Mouse (Mus musculus): ENCODE measurements around the gene Slc35c2. TPM values are rescaled to one million over a fixed set of nuclear protein-coding genes. Genes with fewer than 3 reads are reported as not detected.

Slc35c2 gene
- total RNA-seq (2022): 10 to 100 TPM; 56.7 to 62.1 (median 58.3) TPM

DNA sequence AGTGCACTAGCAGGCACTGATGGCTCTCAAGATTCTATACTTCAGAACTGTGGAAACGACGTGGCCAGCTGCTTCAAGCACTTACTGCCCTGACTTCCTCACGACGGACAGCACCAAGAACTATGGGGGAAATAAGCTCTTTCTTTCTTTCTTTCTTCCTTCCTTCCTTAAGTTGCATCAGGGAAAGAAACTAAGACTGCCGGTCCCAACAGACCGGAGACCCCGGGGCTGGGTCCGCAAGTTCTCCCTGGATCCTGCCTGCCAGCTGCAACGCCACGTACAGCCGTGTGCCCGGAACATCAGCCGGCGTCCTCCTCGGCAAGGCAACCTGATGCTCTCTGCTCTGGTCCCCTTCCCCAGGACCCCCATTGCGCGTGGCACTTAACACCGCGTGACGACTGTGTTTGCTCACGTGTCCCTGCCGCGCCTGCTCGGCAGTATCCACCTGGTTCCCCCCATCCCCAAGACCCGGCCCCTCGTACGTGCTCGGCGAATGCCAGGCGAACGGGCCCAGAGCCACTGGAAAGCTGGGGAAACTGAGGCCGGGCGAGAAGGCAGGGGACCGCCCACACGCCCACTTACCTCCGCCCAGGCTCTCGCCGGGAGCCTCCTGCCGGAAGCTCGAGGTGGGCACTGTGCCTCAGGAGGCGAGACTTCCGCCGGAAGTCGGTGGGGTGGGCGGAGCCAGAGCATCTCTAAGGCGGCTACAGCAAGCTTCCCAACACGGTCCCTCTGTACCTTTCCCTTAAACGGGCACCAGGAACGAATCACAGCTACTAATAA is at the start of gene Slc35c2:
Gene Slc35c2 (minus strand): TSS at position 668 of the 783 bp plus-strand sequence.
- DNase-seq: peak; percentile 87

DNA sequence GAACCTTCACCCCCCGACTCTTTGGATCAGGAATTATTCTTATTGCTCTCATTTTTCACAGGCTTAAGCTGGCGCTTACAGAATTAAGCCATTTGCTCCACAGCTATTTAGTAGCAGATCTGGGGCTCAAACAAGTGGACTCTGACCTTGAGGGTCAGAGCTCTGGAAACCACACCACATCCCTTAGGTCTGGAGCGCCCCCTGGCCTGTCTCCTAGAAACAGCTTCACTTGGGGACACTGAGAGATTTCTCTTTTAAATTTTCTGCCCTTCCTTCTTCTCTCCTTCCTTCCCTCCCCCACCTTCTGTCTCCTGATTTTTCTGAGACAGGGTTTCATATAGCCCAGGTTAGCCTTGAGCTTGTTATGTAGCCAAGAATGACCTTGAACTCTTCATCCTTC is 49.5 kb upstream of the Slc35c2 start:
- no peak for DNase-seq

DNA sequence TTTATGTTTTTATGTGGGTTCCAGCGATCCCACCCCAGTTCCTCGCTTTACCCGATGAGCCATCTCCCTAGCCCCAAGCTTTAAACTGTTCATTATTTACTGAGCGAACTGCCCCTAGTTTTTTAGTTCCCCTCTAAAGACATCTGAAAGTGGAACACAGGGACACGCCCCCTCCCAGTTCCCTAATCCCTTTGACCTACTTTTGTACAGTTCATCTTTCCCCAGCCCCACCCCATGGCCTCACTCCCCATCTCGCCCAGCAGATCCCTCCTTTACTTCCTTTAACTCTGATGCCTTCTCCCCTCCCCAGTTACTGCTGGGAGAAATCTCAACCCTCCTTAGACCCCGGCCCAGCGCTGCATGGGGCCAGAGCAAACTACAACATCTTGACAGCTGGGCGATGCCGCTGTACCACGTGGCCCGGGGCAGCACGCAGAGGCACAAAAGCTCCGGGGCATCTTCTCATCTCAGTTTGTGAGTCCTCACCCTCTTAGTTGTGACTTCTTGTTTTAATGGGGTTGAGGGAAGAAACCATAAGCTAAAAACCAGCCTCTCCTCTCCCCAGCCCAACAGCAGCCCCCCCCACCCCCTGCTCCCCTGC is 45.0 kb upstream of the Slc35c2 start:
- no peak for DNase-seq

DNA sequence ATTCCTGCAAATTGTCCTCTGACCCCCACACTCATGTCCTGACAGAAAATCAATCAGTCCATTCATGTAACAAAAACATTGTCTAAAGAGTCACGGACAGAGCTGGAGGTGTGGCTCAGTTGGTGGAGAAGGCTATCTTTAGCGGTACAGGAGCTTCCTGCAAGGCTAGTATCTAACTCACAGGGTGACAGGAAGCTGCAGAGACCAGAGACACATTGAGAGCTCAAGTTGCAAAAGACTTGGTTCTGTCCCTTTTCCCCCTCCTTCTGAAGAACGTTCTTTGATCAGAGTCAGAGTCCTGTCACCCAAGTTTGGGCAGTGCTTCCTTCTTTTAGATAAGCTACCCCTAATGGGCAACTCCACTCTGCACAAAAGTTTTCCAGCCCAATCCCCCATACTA is 42.0 kb upstream of the Slc35c2 start:
- no peak for DNase-seq

DNA sequence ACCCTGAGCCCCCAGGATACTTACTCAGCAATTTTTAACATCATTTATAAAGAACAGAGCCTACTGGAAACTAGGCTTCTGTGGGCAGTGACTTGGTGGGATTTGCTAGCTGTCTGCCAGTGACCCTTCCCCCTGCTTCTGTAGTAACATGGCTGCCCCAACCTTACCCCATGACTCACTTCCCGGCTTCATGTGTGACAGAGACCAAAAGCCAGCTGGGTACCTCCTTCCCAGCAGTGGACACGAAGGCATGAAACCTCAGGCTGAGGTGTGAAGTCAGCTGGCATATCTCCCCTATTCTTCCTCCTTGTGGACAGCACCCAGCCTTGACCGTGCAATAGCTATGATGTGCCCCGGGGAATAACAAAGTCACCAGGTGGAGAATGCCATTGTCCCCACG is 41.1 kb upstream of the Slc35c2 start:
- no peak for DNase-seq

DNA sequence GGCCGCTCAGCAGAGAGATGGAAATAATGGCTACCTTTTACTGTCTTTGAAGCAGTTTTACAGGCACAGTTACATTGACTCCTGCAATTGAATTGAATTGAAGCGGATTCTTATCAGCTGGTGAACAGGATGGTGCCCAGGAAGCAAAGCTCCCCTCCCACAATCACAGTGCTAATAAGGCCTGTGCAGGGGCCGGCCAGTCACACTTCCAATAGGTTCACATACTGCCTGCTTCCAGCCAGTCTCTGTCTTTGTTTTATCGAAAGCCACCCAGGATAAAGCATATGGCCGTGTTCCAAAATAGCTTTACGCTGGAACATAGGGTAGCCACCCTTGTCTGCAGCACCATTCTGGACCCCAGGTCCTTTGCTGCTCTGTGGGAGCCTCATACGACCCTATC is 39.7 kb upstream of the Slc35c2 start:
- DNase-seq: no peak

DNA sequence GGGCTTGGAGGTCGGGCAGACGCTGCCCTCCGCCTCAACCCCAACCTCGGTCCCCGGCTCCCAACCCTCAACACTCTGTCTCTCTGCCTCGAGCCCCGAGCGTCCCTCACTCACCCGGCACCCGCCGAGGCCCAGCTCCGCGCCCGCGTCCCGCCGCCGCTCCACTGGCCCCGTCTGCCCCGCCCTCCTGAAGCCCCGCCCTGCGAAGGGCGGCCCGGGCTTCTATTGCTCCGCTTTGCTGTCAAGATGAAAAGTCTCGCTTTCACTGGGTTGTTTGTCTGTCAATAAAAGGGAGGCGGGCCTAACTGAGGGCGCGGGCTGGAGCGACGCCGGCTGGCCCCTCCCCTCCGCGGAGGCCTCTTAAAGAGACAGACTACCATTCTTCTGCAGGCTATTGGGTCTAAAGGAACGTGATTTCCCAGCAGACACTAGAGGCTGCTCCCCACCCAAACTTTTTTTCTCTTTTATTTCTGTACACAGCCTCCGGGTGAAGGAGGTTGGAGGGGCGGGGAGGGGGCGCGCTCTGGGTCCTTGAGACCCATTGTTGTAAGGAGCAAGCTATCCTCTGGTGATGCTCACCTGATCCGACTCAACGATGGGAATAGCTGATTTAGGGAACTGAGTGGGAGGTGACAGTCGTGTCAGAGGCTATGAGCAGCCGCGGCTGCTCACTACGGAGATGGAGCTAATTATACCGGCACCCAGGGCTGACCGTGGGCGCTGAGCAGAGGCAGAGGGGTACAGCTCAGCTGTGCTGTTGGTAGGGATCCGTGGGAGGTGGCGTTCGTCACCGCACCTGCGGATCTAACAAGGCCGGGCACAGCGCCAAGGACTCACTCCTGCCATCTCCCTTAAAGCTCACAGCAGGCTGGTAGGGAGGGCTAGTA is 38.9 kb upstream of the Slc35c2 start, which contains the start of gene Elmo2:
Gene Elmo2 (minus strand): TSS at position 176 of the 887 bp plus-strand sequence.
- DNase-seq: peak; percentile 96

DNA sequence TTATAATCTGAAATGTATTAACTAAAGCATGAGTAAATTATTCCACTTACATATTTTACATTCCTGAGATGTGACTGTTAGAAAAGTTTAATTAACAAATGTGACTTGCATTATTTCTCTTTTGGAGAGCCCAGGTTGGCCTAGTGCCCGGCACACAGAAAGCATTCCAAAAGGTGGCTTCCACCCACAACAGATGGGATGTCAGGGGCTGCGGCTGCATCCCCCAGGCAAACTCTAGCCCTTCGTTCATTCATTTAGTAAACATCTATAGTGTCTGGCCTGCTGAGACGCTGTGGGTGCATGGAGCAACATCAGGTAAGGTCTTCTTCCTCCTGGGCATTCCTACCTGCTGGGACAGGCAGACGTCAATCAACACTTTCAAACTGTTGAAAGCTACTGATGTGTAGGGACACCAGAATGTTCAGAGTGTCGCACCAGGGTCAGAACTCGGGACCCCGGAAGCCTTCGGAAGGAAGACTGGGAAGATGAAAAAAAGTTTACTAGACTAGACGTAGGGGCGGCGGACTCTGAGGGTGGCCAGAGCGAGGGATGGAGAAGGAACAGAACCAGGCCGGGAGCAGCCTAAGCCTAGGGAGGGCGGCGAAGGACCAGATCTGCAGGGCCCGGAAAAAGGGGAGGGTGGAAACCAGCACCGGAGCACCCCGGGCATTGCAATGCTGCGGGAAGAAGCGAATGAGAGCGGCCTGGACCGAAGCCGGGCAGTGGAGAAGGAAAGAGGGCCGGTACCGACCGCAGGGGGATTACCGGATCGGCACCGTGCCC is 38.0 kb upstream of the Slc35c2 start:
- DNase-seq: no peak

DNA sequence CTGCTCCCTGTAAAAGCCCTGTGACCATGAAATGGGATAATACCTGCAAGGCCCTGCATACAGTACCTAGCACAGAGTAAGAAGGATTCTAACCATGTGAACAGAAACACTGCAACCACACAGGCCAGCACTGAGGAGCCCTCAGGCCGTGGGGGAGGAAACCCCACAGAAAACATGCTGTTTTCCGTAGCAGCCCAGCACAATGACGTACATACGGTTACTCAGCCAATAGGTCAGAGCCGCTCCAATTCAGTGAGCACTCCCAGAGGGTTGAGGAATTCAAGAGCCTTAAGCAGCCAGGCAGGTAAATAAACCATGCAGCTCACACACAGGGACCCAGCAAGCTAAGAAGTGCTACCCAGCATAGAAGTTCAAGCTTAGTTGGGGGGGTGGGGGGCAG is 36.3 kb upstream of the Slc35c2 start:
- DNase-seq: no peak

DNA sequence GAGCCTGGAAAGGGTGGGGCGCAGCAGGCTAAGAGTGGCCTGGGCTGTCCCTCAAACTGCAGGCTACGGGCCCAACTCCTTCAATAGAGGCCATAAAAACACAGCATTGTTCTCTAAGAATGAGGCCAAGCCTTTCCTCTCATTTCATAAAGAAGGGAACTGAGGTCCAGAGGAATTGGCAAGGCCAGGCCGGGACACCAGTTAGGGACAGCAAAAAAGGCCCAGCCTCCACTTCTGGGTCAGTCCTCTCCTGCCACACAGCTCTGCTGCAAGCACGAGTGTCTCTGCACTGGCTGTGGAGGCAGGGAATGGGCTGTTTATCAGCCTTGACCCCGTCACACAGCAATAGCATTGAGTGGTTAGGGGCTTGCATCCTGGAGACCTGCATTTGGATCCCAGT is 35.8 kb upstream of the Slc35c2 start:
- DNase-seq: no peak

DNA sequence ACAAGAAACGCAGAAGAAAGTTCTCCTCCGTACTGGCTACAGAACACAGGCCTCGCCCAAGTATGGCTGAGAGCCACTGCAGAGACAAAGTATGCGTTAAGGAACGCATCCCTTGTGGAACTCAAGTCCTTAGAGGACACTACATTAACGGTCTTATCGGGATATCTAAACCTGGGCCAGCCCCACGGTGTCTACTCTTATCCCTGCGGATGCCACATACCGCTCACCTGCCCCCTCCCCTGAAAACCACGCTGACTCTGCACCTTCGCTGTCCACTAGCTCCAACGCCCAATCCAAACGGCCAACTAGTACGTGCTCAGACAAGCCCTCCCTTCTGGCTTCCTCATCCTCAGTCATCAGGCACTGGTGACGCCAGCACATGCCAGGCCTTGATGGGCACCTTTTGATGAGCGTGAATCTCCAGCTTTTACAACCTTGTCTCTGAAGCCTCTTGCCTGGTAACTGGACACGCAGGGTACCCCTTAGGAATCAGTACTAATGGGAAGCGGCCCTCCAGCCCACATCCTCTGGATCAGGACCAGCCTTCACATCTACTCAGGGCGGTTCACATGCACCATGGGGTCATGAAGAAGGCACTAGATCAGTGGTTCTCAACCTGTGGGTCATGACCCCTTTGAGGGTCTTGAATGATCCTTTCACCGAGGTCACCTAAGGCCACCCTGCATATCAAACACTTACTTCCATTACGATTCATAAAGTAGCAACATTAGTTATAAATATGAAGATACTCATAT is 34.5 kb upstream of the Slc35c2 start:
- DNase-seq: no peak

DNA sequence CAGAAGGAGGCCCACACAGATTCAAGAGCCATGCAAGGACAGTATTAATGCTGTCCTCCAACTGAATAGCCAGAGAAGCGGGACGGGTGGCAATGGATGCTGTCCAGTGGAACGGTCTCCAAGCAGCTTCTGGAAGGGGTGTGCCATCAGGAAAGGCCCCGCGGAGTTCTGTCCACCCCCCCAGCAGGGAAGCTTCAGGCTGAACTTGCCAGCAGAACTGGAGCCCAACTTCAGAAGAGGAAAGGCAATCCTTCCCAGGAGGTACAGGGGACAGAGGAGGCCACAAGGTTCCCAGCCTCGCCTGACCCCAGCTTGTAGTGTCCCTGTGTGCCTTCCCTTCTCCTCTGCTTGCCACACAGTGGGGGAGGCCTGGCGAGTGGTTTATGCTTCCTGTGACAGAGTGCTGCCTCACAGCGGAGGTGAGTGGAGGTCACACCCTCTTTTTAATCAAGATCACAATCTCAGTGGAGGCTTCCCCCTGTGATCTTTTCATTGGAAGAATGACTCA is 33.8 kb upstream of the Slc35c2 start:
- no peak for DNase-seq

DNA sequence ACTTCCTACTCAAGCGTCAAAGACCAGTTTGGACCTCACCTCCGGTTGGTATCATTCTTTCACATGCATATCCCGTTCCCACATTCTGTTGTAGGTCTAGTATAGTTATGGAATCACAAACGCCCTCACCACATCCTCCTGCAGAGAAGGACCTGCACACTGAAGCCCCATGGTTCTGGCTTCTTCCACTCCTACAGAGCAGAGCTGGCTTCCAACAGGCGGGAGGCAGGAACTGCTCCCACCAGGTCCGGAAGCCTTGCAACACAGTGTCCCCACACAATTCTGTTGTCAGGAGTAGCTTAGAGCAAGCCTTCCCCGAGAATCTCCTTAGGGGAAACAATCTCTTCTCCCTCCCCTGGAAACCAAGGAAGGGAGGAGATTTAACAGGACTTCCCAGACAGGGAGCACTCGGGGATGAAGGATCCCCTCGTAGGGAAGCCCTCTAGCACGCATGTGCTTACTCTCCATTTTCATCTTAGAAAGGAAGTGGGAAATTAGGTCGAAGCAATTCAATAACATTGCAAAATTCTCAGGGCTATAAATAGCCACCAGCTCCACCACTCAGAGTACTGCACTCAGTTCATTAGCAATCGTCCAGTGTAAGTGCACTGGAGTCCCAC is 33.0 kb upstream of the Slc35c2 start:
- no peak for DNase-seq

DNA sequence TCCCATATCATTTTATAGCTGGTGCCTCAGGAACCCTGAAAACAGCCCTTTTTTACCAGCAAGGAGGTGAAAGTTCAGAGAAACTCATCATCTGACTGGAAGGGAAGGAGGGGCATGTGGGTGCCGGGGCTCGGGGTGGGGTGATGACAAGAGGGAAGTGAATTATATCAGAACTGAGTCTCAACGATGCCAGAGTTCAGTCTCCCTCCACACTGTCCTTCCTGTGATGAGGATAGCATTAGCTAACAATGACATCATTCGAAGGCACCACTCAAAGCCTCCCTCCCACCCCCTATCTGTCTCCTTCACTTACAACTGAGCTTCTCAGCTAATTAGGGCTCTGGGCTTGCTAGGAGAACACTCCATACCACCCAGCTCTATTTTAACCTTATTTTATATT is 31.8 kb upstream of the Slc35c2 start:
- no peak for DNase-seq

DNA sequence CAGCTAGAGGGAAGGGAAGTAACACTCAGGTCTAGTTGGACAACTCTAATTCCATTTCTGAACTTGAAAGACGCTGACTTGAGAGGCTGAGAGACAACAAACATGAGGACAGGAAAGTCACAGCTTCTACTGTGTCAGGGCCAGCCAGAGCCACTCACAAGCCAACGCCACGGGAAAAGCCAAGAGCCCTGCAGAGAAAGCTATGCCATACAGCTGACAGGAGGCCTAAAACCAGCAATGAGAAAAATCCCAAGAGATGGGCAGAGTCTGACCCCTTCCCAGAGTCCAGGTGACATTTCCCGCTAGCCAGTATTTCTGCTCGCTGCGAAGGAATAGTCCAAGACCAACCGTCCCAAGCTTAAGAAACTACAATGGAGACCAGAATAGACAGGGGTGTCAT is 31.3 kb upstream of the Slc35c2 start:
- no peak for DNase-seq

DNA sequence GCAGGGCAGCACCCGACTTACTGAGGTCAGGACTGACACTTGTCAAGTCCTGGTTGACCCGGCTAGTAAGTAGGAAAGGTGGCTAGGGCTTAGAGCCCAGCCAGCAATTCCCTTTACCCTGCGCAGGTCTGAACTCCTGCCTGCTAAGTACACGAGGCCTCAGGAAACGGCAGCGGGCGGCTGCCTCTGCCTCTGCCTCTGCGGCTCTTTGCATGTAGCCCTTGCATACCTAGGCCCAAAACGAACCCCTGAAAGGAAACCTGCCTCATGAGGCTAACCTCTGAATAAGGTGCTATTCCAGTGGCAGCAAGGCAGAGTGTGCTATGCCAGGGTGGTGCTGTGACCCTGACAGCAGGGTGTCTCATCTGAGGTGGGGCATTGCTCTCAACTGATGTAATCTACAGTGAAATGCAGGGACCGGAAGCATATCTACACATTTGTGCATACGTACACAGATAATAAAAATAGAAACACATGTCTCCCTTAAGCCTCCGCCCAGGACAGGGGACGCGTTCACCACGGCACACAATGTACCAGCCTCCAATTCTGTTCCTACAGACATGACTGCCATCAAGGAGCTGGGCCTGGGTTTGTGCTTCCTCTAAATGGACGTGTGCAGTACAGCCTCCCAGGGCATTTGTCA is 30.1 kb upstream of the Slc35c2 start:
- DNase-seq: no peak

DNA sequence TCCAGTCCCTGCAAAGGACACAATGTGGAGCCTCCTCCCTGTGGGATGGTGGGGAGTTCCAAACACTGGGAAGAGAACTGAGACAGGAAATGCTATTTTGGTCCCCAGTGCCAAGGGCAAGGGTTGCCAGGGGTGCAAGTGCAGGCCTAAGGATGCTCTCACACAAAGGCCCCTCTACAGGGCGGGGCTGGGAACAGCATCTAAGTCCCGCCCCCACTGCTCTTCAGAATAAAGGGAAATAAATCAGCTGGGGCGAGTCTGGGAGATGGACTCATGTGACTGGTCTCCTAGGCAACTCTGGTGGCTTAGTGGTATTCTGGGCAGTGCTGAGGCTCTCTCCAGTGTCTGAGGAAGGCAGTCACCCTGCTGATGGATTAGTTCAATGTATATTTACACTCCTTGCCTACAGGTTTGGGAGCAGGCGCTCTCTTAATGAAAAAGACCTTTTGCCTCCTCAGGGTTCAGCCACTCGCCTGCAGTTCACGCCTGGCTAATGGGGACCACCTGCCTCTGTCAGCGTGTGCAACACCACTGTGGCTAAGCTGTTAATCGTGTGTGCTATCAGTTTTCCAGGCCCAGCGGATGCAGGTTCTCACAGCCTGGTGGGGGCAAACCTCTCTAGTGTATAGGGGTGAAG is 29.3 kb upstream of the Slc35c2 start:
- peak; percentile 46 for DNase-seq

DNA sequence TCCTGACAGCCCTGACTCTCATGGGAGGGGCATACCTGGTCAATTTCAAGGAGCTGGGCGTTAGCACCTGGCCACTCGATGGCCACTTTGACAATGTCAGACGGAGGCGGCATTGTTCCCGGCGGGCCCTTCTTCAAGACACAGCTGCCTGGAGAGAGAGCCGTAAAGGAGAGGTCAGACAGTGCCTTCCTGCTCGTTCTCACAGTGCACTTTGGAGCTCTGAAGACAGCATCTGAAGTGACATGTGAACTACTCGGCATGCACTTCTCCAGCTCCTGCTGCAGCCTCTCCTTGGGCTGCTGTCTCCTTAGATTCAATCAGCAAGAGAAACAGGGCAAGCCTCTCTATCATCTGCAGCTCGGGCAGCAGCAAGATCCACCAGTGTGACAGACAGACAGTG is 28.5 kb upstream of the Slc35c2 start:
- no peak for DNase-seq

DNA sequence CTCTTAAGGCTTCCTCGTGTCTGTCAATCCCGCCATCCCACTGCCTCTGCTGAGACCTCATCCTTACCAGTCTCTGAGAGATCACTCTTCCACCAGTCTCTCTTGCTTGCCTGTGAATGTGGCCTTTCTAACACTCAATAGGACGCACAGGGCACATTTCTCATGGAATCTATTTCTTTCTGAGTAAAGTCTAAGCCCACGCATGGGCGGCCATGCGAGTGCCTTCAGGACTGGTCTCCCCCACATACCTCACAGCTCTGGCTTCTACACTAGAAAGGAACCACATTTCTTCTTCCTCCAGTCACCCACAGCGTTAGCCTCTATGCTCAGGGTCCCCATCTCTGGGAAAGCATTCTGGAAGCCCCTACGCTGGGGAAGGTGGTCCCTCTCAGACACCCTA is 26.5 kb upstream of the Slc35c2 start:
- no peak for DNase-seq

DNA sequence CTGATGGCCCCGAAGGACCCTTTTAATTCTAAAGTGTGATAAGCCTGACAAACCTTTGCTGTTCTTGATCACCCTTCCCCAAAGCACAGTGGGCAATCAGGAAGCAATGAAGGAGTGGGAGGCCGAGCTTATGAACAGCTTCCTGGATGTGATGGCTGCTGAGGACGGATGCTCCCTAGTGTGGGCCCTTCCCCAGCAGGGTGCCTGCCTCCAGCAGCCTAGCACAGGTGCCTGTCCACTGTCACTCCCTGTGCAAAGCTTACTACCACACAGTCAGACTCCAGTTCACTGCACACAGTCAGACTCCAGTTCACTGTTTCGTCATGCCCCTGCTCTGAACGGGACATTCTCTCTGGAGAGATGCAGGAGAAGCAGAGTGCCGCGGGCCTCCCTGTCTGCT is 24.7 kb upstream of the Slc35c2 start:
- no peak for DNase-seq

Data from adrenal gland, adult 8-10 months (tissue).